In the genomic region with DNA sequence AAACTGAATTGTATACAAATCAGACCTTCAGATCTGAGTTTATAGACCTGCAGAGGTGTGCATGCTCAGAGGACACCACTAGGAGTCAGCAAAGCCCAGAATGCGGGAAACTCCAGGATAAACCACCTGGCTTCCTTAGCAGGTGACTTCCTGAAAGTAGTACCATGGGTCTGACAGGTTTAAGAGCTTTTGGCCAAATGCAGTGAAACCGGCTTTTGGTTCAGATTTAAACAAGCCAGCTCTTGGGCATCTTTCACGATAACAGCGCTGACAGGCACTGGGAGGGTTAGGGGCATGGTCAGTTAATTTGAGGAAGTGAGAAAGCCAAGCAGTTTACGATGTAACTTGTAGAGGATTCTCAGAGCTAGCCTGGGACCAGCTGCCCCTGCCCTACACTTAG, we compare ENCODE assay signal across 15 mouse cellular contexts. TPM values are rescaled to one million over a fixed set of nuclear protein-coding genes. Genes with fewer than 3 reads are reported as not detected.
DNase-seq lines count a peak whose midpoint lies in the region; ATAC-seq and TF ChIP-seq lines count a peak whose summit lies in the region.
"Had no signal": no experiment of that assay in that cellular context is flagged by ENCODE, and none has a peak within 500 bp of the region (broad histone marks: within the 10 kb centered on the region; RNA-seq: fewer than 3 reads in every experiment).

No protein-coding gene starts in this region.

- H3K9ac ChIP-seq in forebrain, postnatal 0 days: no peak overlapping the region
- no peak overlapping the region for H3K9ac ChIP-seq in forebrain, embryonic 12.5 days
- H3K9ac ChIP-seq in kidney, embryonic 16.5 days (replicated peaks; ENCODE audit: low read length): no peak overlapping the region
- no peak overlapping the region for H3K9ac ChIP-seq in intestine, postnatal 0 days (ENCODE audit: low read depth, low read length)
- H3K9ac ChIP-seq: limb, embryonic 13.5 days; midbrain, embryonic 13.5 days; neural tube, embryonic 13.5 days had no signal

- WGBS in forebrain, postnatal 0 days: 87% methylated on average over 5 of the region's 5 CpGs
- 82% methylated on average over 5 of the region's 5 CpGs for WGBS in forebrain, embryonic 12.5 days
- 42% methylated on average over 5 of the region's 5 CpGs for WGBS in kidney, embryonic 16.5 days
- WGBS in intestine, postnatal 0 days: 49% methylated on average over 5 of the region's 5 CpGs

- no peaks in the 10 kb centered on the region for H3K9me3 ChIP-seq in forebrain, postnatal 0 days (ENCODE audit: low read length)
- no peaks in the 10 kb centered on the region for H3K9me3 ChIP-seq in forebrain, embryonic 12.5 days
- no peaks in the 10 kb centered on the region for H3K9me3 ChIP-seq in kidney, embryonic 16.5 days (ENCODE audit: low read length)
- no peaks in the 10 kb centered on the region for H3K9me3 ChIP-seq in intestine, postnatal 0 days (ENCODE audit: control insufficient read depth)
- H3K9me3 ChIP-seq: limb, embryonic 13.5 days; neural tube, embryonic 13.5 days had no signal

- no peaks in the 10 kb centered on the region for H3K4me1 ChIP-seq in forebrain, postnatal 0 days (ENCODE audit: insufficient read depth)
- peaks cover 42% of the 10 kb centered on the region for H3K4me1 ChIP-seq in forebrain, embryonic 12.5 days
- H3K4me1 ChIP-seq in kidney, embryonic 16.5 days (ENCODE audit: insufficient read depth, low read length): peaks cover 39% of the 10 kb centered on the region
- H3K4me1 ChIP-seq in intestine, postnatal 0 days (replicated peaks; ENCODE audit: control insufficient read depth, insufficient read depth, low read length): peaks cover 13% of the 10 kb centered on the region

- peak; percentile 18; the same call in 1 of the 2 replicates for TF ChIP-seq CTCF in forebrain, postnatal 0 days (IDR thresholded peaks at IDR 0.05; ENCODE audit: low read depth)
- TF ChIP-seq CTCF in intestine, postnatal 0 days (IDR thresholded peaks at IDR 0.05; ENCODE audit: low read depth): peak; percentile 66

- no peaks in the 10 kb centered on the region for H3K27me3 ChIP-seq in forebrain, postnatal 0 days (ENCODE audit: insufficient read depth, low read length)
- 0 out of 2 replicates have a peak, but pooled peaks cover 2% of the 10 kb centered on the region for H3K27me3 ChIP-seq in forebrain, embryonic 12.5 days
- H3K27me3 ChIP-seq in kidney, embryonic 16.5 days (ENCODE audit: insufficient read depth, low read length): no peaks in the 10 kb centered on the region
- H3K27me3 ChIP-seq in intestine, postnatal 0 days (replicated peaks; ENCODE audit: control insufficient read depth, insufficient read depth, low read length): no peaks in the 10 kb centered on the region
- H3K27me3 ChIP-seq: limb, embryonic 13.5 days; midbrain, embryonic 13.5 days; neural tube, embryonic 13.5 days had no signal

- H3K27ac ChIP-seq in forebrain, postnatal 0 days (ENCODE audit: low read depth, low read length): no peak overlapping the region
- no peak overlapping the region for H3K27ac ChIP-seq in forebrain, embryonic 12.5 days
- no peak overlapping the region for H3K27ac ChIP-seq in kidney, embryonic 16.5 days (ENCODE audit: low read length)
- no peak overlapping the region for H3K27ac ChIP-seq in intestine, postnatal 0 days (ENCODE audit: low read depth, low read length)
- H3K27ac ChIP-seq: limb, embryonic 13.5 days; midbrain, embryonic 13.5 days; neural tube, embryonic 13.5 days had no signal

- no peak overlapping the region for H3K4me3 ChIP-seq in forebrain, postnatal 0 days (ENCODE audit: low read depth, low read length)
- H3K4me3 ChIP-seq in forebrain, embryonic 12.5 days (replicated peaks): no peak overlapping the region
- no peak overlapping the region for H3K4me3 ChIP-seq in kidney, embryonic 16.5 days (ENCODE audit: low read length)
- no peak overlapping the region for H3K4me3 ChIP-seq in intestine, postnatal 0 days (ENCODE audit: low read depth, low read length)
- H3K4me3 ChIP-seq: limb, embryonic 13.5 days; midbrain, embryonic 13.5 days; neural tube, embryonic 13.5 days had no signal

- H3K36me3 ChIP-seq in forebrain, postnatal 0 days (ENCODE audit: insufficient read depth): peaks cover 5% of the 10 kb centered on the region; the same call in 1 of the 2 replicates
- H3K36me3 ChIP-seq in forebrain, embryonic 12.5 days (replicated peaks): peaks cover 25% of the 10 kb centered on the region; the same call in 1 of the 2 replicates
- H3K36me3 ChIP-seq in kidney, embryonic 16.5 days (ENCODE audit: insufficient read depth, low read length): no peaks in the 10 kb centered on the region; the same call in 1 of the 2 replicates
- no peaks in the 10 kb centered on the region; the same call in 1 of the 2 replicates for H3K36me3 ChIP-seq in intestine, postnatal 0 days (ENCODE audit: control insufficient read depth, insufficient read depth)

- no peak overlapping the region for H3K4me2 ChIP-seq in forebrain, postnatal 0 days (ENCODE audit: low read depth)
- no peak overlapping the region for H3K4me2 ChIP-seq in forebrain, embryonic 12.5 days
- H3K4me2 ChIP-seq in kidney, embryonic 16.5 days (replicated peaks; ENCODE audit: low read depth, low read length): no peak overlapping the region
- H3K4me2 ChIP-seq in intestine, postnatal 0 days (replicated peaks; ENCODE audit: low read depth): no peak overlapping the region
- H3K4me2 ChIP-seq: limb, embryonic 13.5 days; midbrain, embryonic 13.5 days; neural tube, embryonic 13.5 days had no signal

- no peak for ATAC-seq in forebrain, postnatal 0 days
- ATAC-seq in forebrain, embryonic 12.5 days (ENCODE audit: low FRiP score): no peak
- ATAC-seq in kidney, embryonic 16.5 days (ENCODE audit: low FRiP score, low TSS enrichment): no peak
- 0 out of 2 replicates have a peak, but pooled peaks have one; percentile 31 for ATAC-seq in intestine, postnatal 0 days
- ATAC-seq in inflammation-experienced regulatory T-cells, adult 6 months: no peak
- ATAC-seq: forebrain, embryonic 14.5 days; midbrain, embryonic 13.5 days had no signal

- no peak for DNase-seq in forebrain, postnatal 0 days
- peak; percentile 41 for DNase-seq in kidney, postnatal 14 days
- peak; percentile 57 to 61 for DNase-seq in B cell, adult 2 months
- DNase-seq in adrenal gland, postnatal 36 days: no peak
- DNase-seq: cerebellum, postnatal 36 days; lung, postnatal 10 days; thymus, adult 2 months had no signal

RNA-seq across cellular contexts. Expression of gene Acvr1b, which starts 14.0 kb away (rescaled TPM):
- 74.2 and 80.4 TPM in 2 replicates for total RNA-seq in forebrain, postnatal 0 days (2014; rRNA removed)
- 13.2 and 17.4 TPM in 2 replicates for polyA plus RNA-seq in forebrain, postnatal 0 days (2015; fragmentation: Nextera tagmentation; extraction: Ambion mirVana)
- polyA plus RNA-seq in forebrain, embryonic 12.5 days (2016; fragmentation: Nextera tagmentation; extraction: Ambion mirVana): 14.5 and 18.4 TPM in 2 replicates
- 7.4 and 8.8 TPM in 2 replicates for polyA plus RNA-seq in kidney, embryonic 16.5 days (2015; fragmentation: Nextera tagmentation; extraction: Ambion mirVana)
- polyA plus RNA-seq in intestine, postnatal 0 days (2015; fragmentation: Nextera tagmentation; extraction: Ambion mirVana): 6.0 and 6.8 TPM in 2 replicates
- total RNA-seq in adrenal gland, postnatal 36 days (2021): 1 to 10 TPM; 8.5 to 9.3 TPM
- polyA plus RNA-seq in inflammation-experienced regulatory T-cells, adult 6 months (2017; shearing (Covaris generic)): 1 to 10 TPM in 2 of 3 experiments, under 1 TPM in 1; 0.53 to 4.0 (median 3.6) TPM

RNA-seq across cellular contexts. Expression of gene Grasp, which starts 36.1 kb away (rescaled TPM):
- total RNA-seq in forebrain, postnatal 0 days (2014; rRNA removed): 8.8 and 11.1 TPM in 2 replicates
- polyA plus RNA-seq in forebrain, postnatal 0 days (2015; fragmentation: Nextera tagmentation; extraction: Ambion mirVana): 3.3 and 3.4 TPM in 2 replicates
- polyA plus RNA-seq in forebrain, embryonic 12.5 days (2016; fragmentation: Nextera tagmentation; extraction: Ambion mirVana): 4.1 and 4.7 TPM in 2 replicates
- polyA plus RNA-seq in kidney, embryonic 16.5 days (2015; fragmentation: Nextera tagmentation; extraction: Ambion mirVana): 3.2 and 3.4 TPM in 2 replicates
- 1.7 and 2.0 TPM in 2 replicates for polyA plus RNA-seq in intestine, postnatal 0 days (2015; fragmentation: Nextera tagmentation; extraction: Ambion mirVana)
- total RNA-seq in adrenal gland, postnatal 36 days (2021): 10 to 100 TPM; 18.7 to 60.1 TPM
- polyA plus RNA-seq in inflammation-experienced regulatory T-cells, adult 6 months (2017; shearing (Covaris generic)): under 1 TPM; 0.18 to 0.50 (median 0.28) TPM

RNA-seq across cellular contexts. Expression of gene Acvrl1, which starts 59.6 kb away (rescaled TPM):
- total RNA-seq in forebrain, postnatal 0 days (2014; rRNA removed): 8.7 and 10.7 TPM in 2 replicates
- polyA plus RNA-seq in forebrain, postnatal 0 days (2015; fragmentation: Nextera tagmentation; extraction: Ambion mirVana): 5.8 and 6.0 TPM in 2 replicates
- polyA plus RNA-seq in forebrain, embryonic 12.5 days (2016; fragmentation: Nextera tagmentation; extraction: Ambion mirVana): 6.4 and 6.5 TPM in 2 replicates
- polyA plus RNA-seq in kidney, embryonic 16.5 days (2015; fragmentation: Nextera tagmentation; extraction: Ambion mirVana): 20.6 and 24.4 TPM in 2 replicates
- 13.8 and 14.6 TPM in 2 replicates for polyA plus RNA-seq in intestine, postnatal 0 days (2015; fragmentation: Nextera tagmentation; extraction: Ambion mirVana)
- 10 to 100 TPM; 13.4 to 17.5 TPM for total RNA-seq in adrenal gland, postnatal 36 days (2021)
- 1 to 10 TPM in 1 of 3 experiments, under 1 TPM in 1, not detected in 1; 0.86 to 1.9 TPM for polyA plus RNA-seq in inflammation-experienced regulatory T-cells, adult 6 months (2017; shearing (Covaris generic))

Comparison
In these comparisons a context has a peak if more than half of its experiments do, and no peak if none do; other contexts are left out.
1. DNase-seq: peak in kidney, postnatal 14 days (single experiment) and B cell, adult 2 months (2 of 2); none in forebrain, postnatal 0 days (single experiment) and adrenal gland, postnatal 36 days (0 of 2).